Mouse (Mus musculus) megakaryocyte, embryonic 14.5 days (primary cell): ENCODE measurements around the gene Polr2m. TPM values are rescaled to one million over a fixed set of nuclear protein-coding genes. Genes with fewer than 3 reads are reported as not detected.

Experiments used
- H3K27me3 ChIP-seq: replicated peaks from 2 replicates; pipeline ENCODE3; 2012; ENCODE audit warnings: inconsistent platforms
- H3K36me3 ChIP-seq: replicated peaks from 2 replicates; pipeline ENCODE3; 2012; ENCODE audit warnings: low read length, inconsistent platforms, mixed read lengths
- H3K4me1 ChIP-seq: 2 replicates; pipeline ENCODE4 v1.6.1; 2012; ENCODE audit warnings: inconsistent platforms
- H3K4me3 ChIP-seq: replicated peaks from 2 replicates; pipeline ENCODE3; 2012; ENCODE audit warnings: moderate library complexity, mild to moderate bottlenecking, inconsistent platforms
- H3K9me3 ChIP-seq: 2 replicates; pipeline ENCODE4 v1.6.1; 2012; ENCODE audit warnings: inconsistent platforms
- FLI1 ChIP-seq: IDR thresholded peaks from 2 replicates; pipeline ENCODE4 v1.6.1; 2012; ENCODE audit warnings: low read length, inconsistent platforms, mixed read lengths
- GATA1 ChIP-seq: IDR thresholded peaks from 3 replicates; pipeline ENCODE4 v1.6.1; 2012; ENCODE audit warnings: mixed read lengths, low read length, inconsistent platforms, borderline replicate concordance
- polyA plus RNA-seq: library from polyadenylated mRNA; stranded (reverse); fragments of >175 nt; gene quantifications from 2 replicates; pipeline ENCODE4 v1.2.3, GENCODE M21; 2012; ENCODE audit warnings: low replicate concordance; ENCODE audit not compliant: insufficient read depth

Polr2m gene
- polyA plus RNA-seq, 1 experiment, result 132 TPM

- no peak for TF ChIP-seq FLI1
- no peak for TF ChIP-seq GATA1
- no peaks in the 10 kb centered on the region for H3K27me3 ChIP-seq
- H3K4me3 ChIP-seq, result no peak overlapping the region
- peaks cover 10% of the 10 kb centered on the region for H3K4me1 ChIP-seq
- H3K36me3 ChIP-seq, result peaks cover 91% of the 10 kb centered on the region
- no peaks in the 10 kb centered on the region for H3K9me3 ChIP-seq
Measured at GRCm38 (mm10) chr9:71478596-71478995, 7.1 kb downstream of the Polr2m start.

GRCm38 (mm10) chr9:71476601-71477000, 9.1 kb downstream of the Polr2m start:
- no peaks in the 10 kb centered on the region for H3K9me3 ChIP-seq
- H3K4me3 ChIP-seq, result no peak overlapping the region
- no peaks in the 10 kb centered on the region for H3K27me3 ChIP-seq
- TF ChIP-seq FLI1 (no peak), GATA1 (no peak)
- H3K4me1 ChIP-seq, result peaks cover 3% of the 10 kb centered on the region; the same call in 1 of the 2 replicates
- peaks cover 72% of the 10 kb centered on the region for H3K36me3 ChIP-seq

- Histone ChIP-seq H3K9me3 (peaks cover 5% of the 10 kb centered on the region), H3K4me3 (no peak overlapping the region), H3K36me3 (peaks cover 61% of the 10 kb centered on the region), H3K4me1 (no peaks in the 10 kb centered on the region; the same call in 1 of the 2 replicates), H3K27me3 (no peaks in the 10 kb centered on the region)
- TF ChIP-seq GATA1 (no peak), FLI1 (no peak)
Measured at GRCm38 (mm10) chr9:71475536-71475935, 10.2 kb downstream of the Polr2m start.

GRCm38 (mm10) chr9:71467434-71467833, 18.3 kb downstream of the Polr2m start:
- Histone ChIP-seq H3K27me3 (peaks cover 7% of the 10 kb centered on the region), H3K4me1 (no peaks in the 10 kb centered on the region), H3K4me3 (no peak overlapping the region), H3K36me3 (no peaks in the 10 kb centered on the region), H3K9me3 (peaks cover 16% of the 10 kb centered on the region)
- TF ChIP-seq FLI1, result no peak
- TF ChIP-seq GATA1, result no peak

DNA sequence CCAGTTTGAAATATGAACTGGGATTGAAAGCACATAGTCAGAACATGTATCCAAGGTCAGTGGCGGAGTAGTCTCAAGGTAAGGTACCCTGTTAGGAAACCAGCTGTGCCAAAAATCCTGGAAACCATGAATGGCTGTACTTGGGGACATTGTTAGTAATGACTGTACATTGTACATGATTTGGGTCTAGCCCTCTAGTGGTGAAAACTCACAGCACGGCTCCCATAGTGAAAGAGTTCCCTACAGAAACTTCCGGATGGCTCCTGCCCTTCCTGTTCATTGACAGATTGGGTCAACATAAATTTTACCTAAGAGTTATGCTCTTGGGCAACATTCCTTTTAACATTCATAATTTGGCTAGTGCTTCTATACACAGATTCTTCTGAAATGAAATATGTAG, 19.6 kb downstream of the Polr2m start:
- Histone ChIP-seq H3K27me3 (peaks cover 12% of the 10 kb centered on the region), H3K9me3 (peaks cover 13% of the 10 kb centered on the region), H3K4me1 (no peaks in the 10 kb centered on the region), H3K4me3 (no peak overlapping the region), H3K36me3 (no peaks in the 10 kb centered on the region)
- TF ChIP-seq GATA1 (no peak), FLI1 (no peak)

- Histone ChIP-seq H3K4me3 (no peak overlapping the region), H3K9me3 (no peaks in the 10 kb centered on the region), H3K36me3 (no peaks in the 10 kb centered on the region), H3K4me1 (no peaks in the 10 kb centered on the region), H3K27me3 (peaks cover 13% of the 10 kb centered on the region)
- TF ChIP-seq FLI1 (no peak), GATA1 (no peak)
Measured at GRCm38 (mm10) chr9:71463072-71463667, 22.6 kb downstream of the Polr2m start.

- H3K9me3 ChIP-seq, result no peaks in the 10 kb centered on the region
- H3K4me3 ChIP-seq, result no peak overlapping the region
- H3K27me3 ChIP-seq, result peaks cover 37% of the 10 kb centered on the region
- H3K36me3 ChIP-seq, result no peaks in the 10 kb centered on the region
- TF ChIP-seq FLI1 (no peak), GATA1 (no peak)
- H3K4me1 ChIP-seq, result peaks cover 15% of the 10 kb centered on the region
Measured at GRCm38 (mm10) chr9:71456738-71457137, 29.0 kb downstream of the Polr2m start.

DNA sequence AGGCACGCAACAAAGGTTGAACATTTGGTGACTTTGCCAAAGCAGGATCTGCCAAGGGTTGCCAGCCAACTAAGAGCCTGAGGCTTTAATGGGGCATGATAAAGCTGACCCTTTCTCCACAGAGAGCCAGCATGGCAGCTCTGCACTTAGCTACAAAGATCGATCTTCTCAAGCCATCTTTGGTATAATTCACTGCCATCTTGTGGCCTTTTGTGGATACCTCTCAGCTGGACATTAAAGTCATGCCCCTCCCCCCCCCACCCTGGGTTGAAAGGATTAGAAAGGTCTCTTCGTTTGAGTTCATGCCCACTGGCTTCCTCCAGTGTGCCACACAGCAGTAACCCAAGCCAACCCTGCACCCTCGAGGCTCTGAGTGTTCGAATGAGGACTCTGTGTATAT, 31.8 kb downstream of the Polr2m start:
- TF ChIP-seq FLI1 (no peak), GATA1 (no peak)
- Histone ChIP-seq H3K4me1 (peaks cover 15% of the 10 kb centered on the region), H3K36me3 (no peaks in the 10 kb centered on the region), H3K4me3 (no peak overlapping the region), H3K27me3 (peaks cover 51% of the 10 kb centered on the region), H3K9me3 (no peaks in the 10 kb centered on the region)

DNA sequence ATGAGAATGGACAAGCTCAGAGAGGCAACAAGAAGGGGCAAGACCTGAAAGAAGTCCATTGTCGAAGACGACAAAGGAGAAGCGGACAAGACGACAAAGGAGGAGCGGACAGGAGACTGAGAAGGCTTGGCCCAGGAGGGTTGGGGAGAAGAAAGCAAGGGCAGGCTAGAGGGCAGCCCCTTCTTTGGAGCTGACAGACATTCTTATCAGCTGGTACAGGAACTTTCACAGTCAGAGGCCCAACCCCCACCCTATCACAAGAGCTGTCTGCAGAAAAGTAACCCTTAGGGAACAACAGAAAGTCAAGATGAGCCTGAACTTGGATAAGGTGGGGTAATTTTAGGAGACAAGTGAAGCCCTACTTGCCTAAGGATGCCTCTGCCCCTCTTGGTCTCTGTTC, 32.4 kb downstream of the Polr2m start:
- Histone ChIP-seq H3K4me3 (no peak overlapping the region), H3K4me1 (peaks cover 15% of the 10 kb centered on the region), H3K9me3 (no peaks in the 10 kb centered on the region), H3K36me3 (no peaks in the 10 kb centered on the region), H3K27me3 (peaks cover 48% of the 10 kb centered on the region)
- TF ChIP-seq FLI1 (no peak), GATA1 (no peak)

DNA sequence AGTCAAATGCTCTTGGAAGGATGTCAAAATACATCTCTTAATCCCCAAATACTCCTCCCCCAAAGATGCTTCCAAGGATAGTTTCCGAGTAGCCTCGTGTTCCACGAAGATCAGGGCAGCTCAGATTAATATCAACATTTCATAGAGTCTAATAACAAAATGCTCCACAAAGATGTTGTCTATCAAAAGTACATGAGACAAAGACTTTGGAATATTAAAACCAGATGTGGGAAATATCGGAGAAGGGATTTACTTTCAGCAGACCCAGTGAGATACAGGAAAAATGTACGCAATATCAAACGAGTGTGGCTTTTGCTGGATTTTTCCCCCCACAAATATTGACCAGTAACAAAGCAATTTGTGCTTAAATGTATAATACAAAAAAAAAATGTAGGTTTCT, 35.1 kb downstream of the Polr2m start:
- no peak overlapping the region for H3K4me3 ChIP-seq
- no peak for TF ChIP-seq GATA1
- TF ChIP-seq FLI1, result no peak
- peaks cover 53% of the 10 kb centered on the region for H3K27me3 ChIP-seq
- H3K4me1 ChIP-seq, result peaks cover 15% of the 10 kb centered on the region
- H3K9me3 ChIP-seq, result no peaks in the 10 kb centered on the region
- no peaks in the 10 kb centered on the region for H3K36me3 ChIP-seq

GRCm38 (mm10) chr9:71447573-71447972, 38.2 kb downstream of the Polr2m start:
- H3K27me3 ChIP-seq, result peaks cover 58% of the 10 kb centered on the region
- no peak overlapping the region for H3K4me3 ChIP-seq
- TF ChIP-seq FLI1 (no peak), GATA1 (no peak)
- H3K36me3 ChIP-seq, result no peaks in the 10 kb centered on the region
- H3K9me3 ChIP-seq, result no peaks in the 10 kb centered on the region
- H3K4me1 ChIP-seq, result no peaks in the 10 kb centered on the region
